Mouse (Mus musculus): ENCODE data around the gene Tbc1d9. TPM values are rescaled to one million over a fixed set of nuclear protein-coding genes. Genes with fewer than 3 reads are reported as not detected.

Tbc1d9 gene
- total RNA-seq, 1 experiment from 2014 or later, result 17.8 TPM

DNA sequence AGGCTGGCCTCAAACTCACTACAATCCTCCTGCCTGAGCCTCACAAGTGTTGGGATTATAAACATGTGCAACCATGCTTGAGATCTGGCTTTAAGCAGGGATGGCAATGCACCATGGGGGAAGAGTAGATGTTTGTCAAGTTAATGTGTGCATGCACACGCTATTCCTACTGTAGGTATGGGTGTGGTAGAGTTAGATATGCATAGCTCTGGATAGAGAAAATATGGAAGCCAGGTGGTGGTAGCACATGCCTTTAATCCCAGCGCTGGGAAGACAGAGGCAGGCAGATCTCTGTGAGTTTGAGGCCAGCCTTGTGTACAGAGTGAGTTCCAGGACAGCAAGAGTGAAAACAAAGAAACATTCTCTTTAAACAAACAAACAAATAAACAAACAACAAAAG is 52.7 kb downstream of the Tbc1d9 start:
- no peak for ATAC-seq (replicated peaks; ENCODE audit: insufficient number of reproducible peaks, low FRiP score, low TSS enrichment, poor library complexity, severe bottlenecking)

DNA sequence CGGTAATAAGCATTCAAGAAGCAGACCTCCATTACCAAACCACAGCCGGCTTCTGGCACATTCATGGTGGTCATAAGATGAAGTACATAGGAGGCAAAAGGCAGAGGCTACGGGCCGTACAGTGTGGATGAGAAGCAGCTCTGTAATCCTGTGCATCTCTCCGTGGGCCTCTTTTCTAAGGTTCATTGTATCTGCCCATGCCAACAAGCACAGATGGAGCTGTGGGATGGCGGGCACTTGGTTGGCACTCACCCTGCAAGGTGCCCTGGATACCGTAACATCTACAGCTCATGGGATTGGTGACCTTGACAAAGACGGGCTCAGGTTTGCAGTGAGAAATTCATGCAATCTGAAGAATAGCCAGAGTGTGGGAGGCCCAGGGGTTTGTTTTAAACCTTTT is 54.2 kb downstream of the Tbc1d9 start:
- ATAC-seq (replicated peaks; ENCODE audit: insufficient number of reproducible peaks, low FRiP score, low TSS enrichment, poor library complexity, severe bottlenecking), result no peak

DNA sequence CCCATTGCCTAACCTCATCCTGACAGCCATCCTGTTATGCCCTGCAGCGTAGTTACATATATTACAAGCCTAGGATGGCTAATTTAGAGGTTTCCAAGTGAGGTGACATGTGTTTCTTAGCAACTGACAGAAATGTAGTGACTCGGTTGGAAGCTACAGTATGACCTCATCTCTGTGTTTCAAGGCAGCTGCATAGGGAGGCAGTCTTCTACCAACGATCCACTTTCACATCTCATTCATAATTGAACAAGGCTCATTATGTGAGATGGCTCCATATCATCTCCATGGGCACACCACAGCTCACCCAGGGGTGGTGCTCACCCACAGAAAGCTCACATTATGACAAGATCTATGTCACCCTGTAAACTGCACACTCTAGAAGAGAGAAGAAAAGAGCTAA is 55.6 kb downstream of the Tbc1d9 start:
- no peak for ATAC-seq (replicated peaks; ENCODE audit: insufficient number of reproducible peaks, low FRiP score, low TSS enrichment, poor library complexity, severe bottlenecking)

DNA sequence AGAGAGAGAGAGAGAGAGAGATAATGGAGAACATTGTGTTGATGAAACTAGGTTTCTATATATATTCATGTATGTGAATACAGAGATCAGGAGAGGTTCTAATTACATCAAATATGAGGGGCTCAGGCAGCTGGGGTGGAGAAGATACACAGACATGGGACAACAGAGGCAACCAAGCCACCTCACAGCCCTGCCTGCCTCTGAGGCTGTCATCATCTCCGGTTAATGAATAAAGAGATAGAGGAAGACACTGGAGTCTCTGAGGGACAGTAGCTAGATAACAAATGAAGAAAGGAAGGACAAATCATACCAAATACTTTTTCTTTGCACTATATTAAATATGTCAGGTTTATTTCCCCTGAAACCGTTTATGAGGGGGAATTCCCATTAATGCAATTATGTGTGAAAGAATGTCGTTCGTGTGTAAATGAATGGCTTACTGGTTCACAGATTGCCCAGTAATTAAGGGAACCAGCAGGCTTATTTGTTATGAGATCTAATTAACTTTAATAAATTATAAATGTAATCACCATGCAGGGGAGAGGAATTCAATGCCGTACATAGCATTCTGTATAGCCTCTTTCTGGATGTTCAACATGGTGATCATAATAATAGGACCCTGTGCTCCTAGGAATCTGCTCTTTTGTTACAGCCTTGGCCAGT is 59.7 kb downstream of the Tbc1d9 start:
- no peak for ATAC-seq (replicated peaks; ENCODE audit: insufficient number of reproducible peaks, low FRiP score, low TSS enrichment, poor library complexity, severe bottlenecking)

DNA sequence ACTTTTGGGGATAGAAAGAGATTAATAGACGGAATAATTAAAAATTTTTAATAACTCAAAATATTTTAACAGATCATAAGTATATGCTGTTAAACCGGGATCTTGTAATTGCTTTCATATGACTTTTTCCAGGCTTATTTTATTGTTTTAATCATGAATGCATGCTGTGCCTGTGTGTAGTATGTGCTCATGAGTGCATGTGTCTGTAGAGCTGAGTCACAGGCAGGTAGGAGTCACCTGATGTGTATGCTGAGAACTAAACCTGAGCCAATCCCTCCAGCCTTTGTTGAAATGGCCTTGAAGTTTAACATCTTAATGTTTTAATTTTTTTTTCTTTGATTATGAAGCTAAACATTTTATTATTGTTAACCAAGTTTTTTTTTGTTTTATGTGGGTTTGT is 60.4 kb downstream of the Tbc1d9 start:
- ATAC-seq (replicated peaks; ENCODE audit: insufficient number of reproducible peaks, low FRiP score, low TSS enrichment, poor library complexity, severe bottlenecking), result no peak

DNA sequence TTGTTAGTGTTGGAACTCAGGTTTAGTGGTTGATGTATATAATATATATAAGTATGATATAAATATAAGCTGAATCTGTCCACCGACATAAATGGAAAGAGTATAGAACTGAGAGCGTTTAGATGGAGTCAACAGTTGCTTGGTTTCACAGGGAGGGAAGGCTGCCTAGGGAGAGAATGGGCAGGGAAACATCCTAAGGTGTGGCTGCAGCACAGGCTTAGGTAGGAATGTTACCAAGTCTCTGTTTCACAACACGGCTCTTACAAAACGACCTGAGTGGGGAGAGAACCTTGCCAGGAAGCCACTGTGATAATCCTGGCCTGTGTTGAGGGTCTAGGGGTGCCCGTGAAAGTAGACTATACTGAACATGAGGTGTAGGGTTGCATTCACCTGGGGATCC is 62.2 kb downstream of the Tbc1d9 start:
- no peak for ATAC-seq (replicated peaks; ENCODE audit: insufficient number of reproducible peaks, low FRiP score, low TSS enrichment, poor library complexity, severe bottlenecking)

DNA sequence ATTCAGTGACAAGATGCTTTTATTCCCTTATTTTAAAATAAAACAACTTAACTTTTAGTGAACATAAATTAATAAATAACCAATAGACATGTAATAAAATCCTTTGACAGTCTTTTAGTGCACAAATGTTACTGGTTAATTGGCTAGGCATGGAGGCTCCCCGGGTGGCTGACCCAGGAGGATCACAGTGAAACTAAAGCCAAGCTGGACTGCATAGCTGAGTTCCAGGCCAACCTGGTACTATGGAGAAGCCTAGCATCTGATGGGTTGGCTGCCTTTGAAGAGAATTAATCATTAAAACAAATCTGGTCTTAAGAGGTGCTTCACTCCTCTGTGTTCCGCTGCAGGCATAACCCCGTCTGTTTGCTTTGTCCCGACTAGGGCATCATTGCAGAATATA is 67.9 kb downstream of the Tbc1d9 start:
- ATAC-seq (replicated peaks; ENCODE audit: insufficient number of reproducible peaks, low FRiP score, low TSS enrichment, poor library complexity, severe bottlenecking), result no peak

DNA sequence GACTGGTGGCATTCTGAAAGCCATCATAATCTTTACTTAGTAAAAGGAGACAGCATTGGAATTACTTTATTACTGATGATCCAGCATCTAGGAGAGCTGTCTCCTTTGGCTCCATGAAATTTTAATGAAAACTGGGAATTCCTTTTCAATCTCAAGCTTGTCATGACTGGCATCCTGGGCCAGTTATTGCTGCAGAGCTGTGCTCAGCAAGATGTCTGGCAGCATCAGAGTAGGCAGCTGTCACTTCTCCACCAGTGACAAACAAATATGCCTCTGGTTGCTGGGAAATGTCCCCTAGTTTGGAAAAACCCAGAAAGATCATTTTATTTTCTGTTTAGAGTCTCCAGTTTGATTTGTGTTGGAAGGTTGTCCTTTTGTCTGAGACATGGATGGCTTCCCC is 74.2 kb downstream of the Tbc1d9 start:
- ATAC-seq (replicated peaks; ENCODE audit: insufficient number of reproducible peaks, low FRiP score, low TSS enrichment, poor library complexity, severe bottlenecking), result no peak

DNA sequence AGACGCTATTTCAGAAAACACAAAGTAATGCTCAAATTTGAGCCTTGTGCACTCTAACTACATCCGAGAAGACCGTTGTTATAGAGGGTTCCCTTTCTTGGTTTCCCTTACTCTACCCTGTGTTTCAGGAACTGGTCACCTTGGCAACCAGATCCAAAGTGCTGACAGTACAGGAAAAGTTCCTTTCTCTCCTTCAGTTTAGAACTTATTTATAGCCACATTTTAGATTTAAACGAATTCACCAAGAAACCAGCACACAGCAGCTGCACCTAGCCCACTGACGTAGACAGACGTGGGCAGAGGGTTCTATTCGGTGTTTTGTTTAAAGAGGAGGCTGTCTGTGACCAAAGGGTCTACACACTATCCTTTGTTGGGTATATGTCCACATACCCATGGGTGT is 79.0 kb downstream of the Tbc1d9 start:
- ATAC-seq (replicated peaks; ENCODE audit: insufficient number of reproducible peaks, low FRiP score, low TSS enrichment, poor library complexity, severe bottlenecking), result no peak

DNA sequence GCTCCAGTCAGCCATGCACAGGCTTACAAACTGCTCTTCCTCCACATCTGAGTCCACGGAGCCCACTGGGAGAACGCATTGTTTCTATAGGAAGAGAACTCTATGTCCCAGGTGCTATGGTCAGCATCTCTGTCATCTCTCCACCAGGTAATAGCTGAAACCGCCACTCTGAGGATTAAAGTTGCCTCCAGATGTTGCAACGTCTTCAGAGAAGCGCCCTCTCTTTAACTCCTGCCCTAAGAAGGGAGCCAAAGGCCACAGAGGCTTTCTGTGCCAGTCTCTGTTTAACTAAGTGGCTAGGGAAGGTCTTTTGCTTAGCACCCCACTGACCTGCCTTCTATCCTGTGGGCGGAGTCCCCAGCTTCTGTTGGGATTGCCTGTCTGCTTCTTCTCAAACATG is 85.7 kb downstream of the Tbc1d9 start:
- no peak for ATAC-seq (replicated peaks; ENCODE audit: insufficient number of reproducible peaks, low FRiP score, low TSS enrichment, poor library complexity, severe bottlenecking)

DNA sequence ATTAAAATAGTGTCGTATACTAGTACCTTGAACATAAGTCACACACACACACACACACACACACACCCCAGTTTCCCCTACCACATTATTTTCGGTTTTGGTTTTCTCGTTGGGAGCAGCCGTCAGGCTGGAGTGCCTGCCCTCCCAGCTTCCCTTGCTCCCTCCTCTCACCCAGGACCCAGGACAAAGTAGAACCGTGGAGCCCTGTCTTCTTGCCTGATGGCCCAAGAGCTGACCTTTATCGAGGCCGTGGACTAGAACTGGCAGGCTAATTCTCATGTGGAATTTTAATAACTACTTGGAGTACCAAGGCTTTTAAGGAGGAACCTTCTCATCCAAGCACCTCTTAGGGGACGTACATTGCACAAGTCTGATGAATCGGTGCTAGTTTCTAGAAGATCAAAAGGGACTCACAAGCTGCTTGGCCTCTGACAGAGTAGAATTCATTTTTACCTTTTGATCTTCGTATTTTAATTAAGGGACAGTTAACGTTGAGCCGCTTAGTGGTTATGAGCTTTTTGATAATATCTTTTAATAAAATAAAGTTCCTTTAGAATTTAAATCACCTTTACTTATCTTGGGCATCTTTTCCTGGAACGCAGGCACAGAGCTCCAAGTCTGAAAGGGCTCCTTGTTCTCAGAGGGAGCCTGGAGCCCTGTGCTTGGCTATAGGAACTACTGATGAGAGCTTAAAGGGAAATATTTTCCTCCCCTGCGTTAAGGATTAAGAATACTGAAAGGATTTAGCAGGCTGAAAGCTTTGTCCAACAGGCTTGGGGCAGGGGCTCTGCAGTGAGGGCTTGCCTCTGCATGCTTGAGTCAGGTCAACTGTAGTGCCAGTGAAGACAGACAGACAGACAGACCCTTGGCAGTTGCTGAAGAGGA is 86.5 kb downstream of the Tbc1d9 start:
- ATAC-seq (replicated peaks; ENCODE audit: insufficient number of reproducible peaks, low FRiP score, low TSS enrichment, poor library complexity, severe bottlenecking), result no peak

DNA sequence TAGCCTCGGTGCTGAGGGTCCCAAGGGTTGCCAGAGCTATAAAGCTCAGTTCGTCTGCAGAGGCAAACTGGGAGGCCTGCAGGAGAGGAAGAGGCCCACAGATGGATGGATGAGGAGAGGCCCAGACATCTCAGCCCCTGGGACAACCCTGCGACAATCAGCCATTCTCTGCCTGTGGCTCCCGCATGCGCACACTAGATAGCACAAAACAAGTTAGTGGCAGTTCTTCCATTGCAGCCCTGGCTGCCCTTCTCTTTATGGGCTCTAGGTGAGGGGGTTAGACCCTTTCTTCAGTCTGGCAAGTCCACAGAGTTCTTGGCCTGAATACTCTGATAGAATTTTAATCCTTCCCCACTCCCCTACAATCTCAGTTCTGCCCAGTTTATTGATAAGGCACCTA is 87.6 kb downstream of the Tbc1d9 start:
- no peak for ATAC-seq (replicated peaks; ENCODE audit: insufficient number of reproducible peaks, low FRiP score, low TSS enrichment, poor library complexity, severe bottlenecking)

DNA sequence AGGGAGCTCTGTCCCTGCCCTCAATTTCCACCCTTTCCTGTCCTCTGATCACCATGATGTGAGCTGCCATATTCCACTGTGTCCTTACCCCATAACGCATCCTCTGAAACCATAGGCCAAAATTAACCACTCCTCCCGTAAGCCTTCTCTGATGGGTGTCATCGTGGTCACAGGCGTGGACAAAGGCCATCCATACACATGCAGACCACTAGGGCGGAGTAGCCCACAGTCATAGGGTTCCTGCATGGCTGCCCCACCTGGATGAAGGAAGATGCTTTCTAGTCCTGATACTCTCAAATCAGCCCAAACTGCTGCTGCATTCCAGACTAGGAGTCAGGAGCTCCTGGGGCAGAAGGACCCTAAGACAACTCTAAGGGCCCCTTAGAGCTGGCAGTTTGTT is 92.5 kb downstream of the Tbc1d9 start:
- ATAC-seq (replicated peaks; ENCODE audit: insufficient number of reproducible peaks, low FRiP score, low TSS enrichment, poor library complexity, severe bottlenecking), result no peak

DNA sequence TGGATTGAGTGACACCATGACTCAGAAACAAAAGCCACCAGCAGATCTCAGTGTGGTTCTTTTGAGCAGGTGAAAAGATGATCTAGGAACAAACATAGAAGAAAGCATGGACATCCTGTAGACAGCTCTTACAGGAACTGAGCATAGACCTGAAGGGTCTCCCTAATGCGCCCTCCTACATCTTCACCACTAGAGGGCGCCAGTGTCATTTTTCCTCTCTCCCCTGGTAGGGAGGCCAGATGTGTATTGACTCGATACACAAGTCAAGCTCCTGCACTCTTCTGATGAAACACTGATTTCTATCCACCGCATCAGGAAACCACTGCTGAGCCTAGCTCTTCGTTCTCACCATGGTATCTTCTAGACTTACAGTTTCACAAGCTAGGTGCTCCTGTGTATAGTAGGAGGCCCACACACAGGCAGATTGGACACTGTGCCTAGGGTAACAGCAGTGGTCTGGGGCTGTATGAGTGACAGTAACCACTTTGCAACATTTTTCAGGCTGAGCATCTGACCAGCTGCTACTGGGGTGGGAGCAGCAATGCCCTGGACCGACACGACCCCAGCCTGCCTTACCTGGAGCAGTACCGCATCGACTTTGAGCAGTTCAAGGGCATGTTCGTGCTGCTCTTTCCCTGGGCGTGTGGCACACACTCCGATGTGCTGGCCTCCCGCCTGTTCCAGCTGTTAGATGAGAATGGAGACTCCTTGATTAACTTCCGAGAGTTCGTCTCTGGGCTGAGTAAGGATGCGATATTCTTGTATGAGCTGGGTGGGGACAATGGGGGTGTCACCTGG is 95.5 kb downstream of the Tbc1d9 start:
- 0 out of 2 replicates have a peak, but pooled peaks have one; percentile 47 for ATAC-seq (replicated peaks; ENCODE audit: insufficient number of reproducible peaks, low FRiP score, low TSS enrichment, poor library complexity, severe bottlenecking)

DNA sequence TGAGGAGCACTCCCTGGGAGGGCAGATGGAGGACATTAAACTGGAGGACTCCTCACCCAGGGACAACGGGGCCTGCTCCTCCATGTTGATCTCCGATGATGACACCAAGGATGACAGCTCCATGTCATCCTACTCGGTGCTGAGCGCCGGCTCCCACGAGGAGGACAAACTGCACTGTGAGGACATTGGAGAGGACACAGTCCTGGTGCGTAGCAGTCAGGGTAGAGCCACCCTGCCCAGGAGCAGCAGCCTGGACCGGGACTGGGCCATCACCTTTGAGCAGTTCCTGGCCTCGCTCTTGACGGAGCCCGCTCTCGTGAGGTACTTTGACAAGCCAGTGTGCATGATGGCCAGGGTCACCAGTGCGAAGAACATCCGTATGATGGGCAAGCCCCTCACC is 106.0 kb downstream of the Tbc1d9 start:
- no peak for ATAC-seq (replicated peaks; ENCODE audit: insufficient number of reproducible peaks, low FRiP score, low TSS enrichment, poor library complexity, severe bottlenecking)

DNA sequence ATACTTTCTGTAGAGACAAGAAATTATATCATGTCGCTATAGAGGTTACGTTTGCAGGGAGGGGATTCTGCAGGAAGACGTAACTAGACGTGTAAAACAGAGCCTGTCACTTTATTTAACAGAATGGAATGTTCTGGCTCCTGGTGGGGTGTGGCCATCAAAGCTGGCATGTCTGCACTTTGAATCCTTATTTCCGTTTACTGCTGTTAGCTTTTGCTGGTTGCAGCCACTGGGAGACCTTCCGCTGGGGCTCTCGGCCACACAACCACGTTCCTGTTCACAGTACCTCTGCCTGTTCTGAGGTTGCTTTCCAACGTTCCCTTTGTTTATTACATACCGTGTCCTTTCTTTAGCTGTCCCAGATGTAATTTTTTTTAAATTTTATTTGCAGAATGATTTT is 107.3 kb downstream of the Tbc1d9 start:
- no peak for ATAC-seq (replicated peaks; ENCODE audit: insufficient number of reproducible peaks, low FRiP score, low TSS enrichment, poor library complexity, severe bottlenecking)

DNA sequence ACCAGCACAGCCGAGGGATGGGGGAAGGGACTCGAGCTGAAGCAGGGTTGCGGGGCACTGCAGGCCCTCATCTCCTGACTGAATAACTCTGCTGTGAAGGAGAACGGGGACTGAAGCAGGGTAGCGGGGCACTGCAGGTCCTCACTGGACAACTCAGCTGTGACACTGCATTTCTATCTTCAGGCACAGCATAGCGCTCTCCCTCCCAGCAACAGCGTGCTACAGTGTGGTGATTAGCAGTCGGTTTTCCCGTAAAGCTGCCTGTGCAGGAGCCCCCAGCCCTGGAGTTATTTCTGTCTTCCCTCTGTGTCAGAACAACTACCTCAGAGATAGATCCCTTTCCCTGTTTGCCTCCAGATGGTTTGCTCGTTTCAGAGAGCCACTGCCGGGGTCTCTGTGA is 109.3 kb downstream of the Tbc1d9 start:
- ATAC-seq (replicated peaks; ENCODE audit: insufficient number of reproducible peaks, low FRiP score, low TSS enrichment, poor library complexity, severe bottlenecking), result no peak

DNA sequence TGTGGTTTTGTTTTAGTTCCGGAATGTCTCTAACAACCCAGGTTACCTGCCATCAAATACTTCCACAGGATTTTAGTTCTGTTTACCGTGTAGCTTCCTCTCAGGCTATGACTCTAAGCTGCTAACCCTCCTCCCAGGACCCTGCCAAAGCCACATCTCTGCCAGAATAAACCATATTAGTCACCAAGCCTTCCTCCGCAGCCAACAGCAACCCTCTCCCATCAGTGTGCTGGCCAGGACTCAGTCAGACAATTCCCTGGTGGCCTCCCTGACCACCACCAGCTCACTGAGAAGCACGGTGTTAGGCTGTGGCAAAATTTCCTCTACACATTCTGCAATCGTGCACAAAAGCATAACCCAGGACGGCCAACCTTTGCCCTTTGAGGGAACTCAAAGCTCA is 113.3 kb downstream of the Tbc1d9 start:
- no peak for ATAC-seq (replicated peaks; ENCODE audit: insufficient number of reproducible peaks, low FRiP score, low TSS enrichment, poor library complexity, severe bottlenecking)

DNA sequence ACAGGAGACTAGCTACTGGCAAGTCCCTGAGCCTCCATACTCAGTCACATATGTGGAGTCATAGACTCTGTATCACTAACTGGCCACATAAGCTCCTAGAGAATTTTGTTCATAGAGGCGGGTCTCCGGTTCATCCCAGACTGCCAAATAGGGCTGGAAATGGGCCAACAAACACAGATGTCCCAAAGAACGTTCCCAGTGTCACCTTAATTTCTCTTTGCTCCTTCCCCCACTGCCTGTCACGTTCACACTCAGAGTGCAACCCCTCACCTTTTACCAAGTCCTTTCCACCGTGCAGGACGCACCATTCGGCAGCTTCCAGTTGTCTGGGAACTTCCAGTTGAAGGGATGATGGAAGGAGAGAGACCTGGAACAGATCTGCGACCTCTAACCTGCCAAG is 120.2 kb downstream of the Tbc1d9 start:
- no peak for ATAC-seq (replicated peaks; ENCODE audit: insufficient number of reproducible peaks, low FRiP score, low TSS enrichment, poor library complexity, severe bottlenecking)

DNA sequence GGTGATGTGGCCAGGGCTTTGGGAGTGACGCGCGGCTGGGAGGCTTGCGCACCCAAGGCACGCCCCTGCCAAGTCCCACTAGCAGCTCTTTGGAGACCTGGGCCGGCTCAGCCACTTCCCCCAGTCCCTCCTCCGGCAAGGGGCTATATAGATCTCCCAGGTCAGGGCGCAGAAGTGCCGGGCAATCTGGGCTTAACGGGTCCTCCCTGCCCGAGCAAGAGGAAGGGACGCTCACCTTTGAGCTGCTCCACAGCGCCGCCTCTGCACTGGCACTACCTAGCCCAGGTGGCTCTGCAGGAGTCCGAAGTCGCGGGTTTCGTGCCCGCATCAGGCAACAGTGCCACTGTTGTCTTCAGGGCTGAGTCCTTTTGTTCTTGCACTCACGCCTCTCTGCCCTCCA is 125.0 kb downstream of the Tbc1d9 start, which contains the start of gene Ucp1:
Gene Ucp1 (plus strand): TSS at position 177 of the 400 bp plus-strand sequence.
- no peak for ATAC-seq (replicated peaks; ENCODE audit: insufficient number of reproducible peaks, low FRiP score, low TSS enrichment, poor library complexity, severe bottlenecking)

Data from monocyte, adult 5-6 weeks (primary cell).